In the genomic region with DNA sequence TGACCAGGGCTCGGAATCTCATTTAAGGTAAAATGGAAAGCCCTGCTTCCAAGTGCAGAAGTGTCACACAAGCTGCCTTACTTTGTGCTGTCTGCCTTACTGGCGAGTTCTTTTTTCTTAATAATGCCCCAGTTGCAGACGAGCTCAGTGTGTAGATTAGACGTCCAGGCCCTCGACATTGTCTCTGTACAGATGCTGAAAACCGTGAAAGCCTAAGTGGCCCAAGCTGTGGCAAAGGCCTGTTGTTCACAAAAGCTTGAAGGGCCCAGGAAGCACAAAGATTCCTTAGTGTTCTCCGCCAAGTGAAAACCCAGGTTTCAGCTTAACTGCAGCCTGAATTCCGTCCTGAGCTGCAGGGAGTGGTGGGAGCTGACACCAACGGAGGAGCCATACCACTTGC, we compare ENCODE assay signal across 21 mouse cellular contexts. TPM values are rescaled to one million over a fixed set of nuclear protein-coding genes. Genes with fewer than 3 reads are reported as not detected.
DNase-seq lines count a peak whose midpoint lies in the region; ATAC-seq lines count a peak whose summit lies in the region.
"Had no signal": no experiment of that assay in that cellular context is flagged by ENCODE, and none has a peak within 500 bp of the region (broad histone marks: within the 10 kb centered on the region; RNA-seq: fewer than 3 reads in every experiment).

No protein-coding gene starts in this region.

- H3K27me3 ChIP-seq in neural tube, embryonic 13.5 days = no peaks in the 10 kb centered on the region
- H3K27me3 ChIP-seq in hindbrain, embryonic 12.5 days = no peaks in the 10 kb centered on the region
- no peaks in the 10 kb centered on the region for H3K27me3 ChIP-seq in midbrain, embryonic 13.5 days
- H3K27me3 ChIP-seq: stomach, embryonic 15.5 days had no signal

- no peak for ATAC-seq in neural tube, embryonic 13.5 days (ENCODE audit: low read depth)
- ATAC-seq in hindbrain, embryonic 12.5 days (ENCODE audit: low FRiP score) = no peak
- ATAC-seq in midbrain, embryonic 13.5 days = no peak
- no peak for ATAC-seq in megakaryocyte progenitor cell, adult 5-6 weeks (replicated peaks; ENCODE audit: poor library complexity)

- peak overlapping the region; percentile 15 for H3K27ac ChIP-seq in neural tube, embryonic 13.5 days (replicated peaks)
- H3K27ac ChIP-seq in hindbrain, embryonic 12.5 days = peak overlapping the region; percentile 52; the same call in 1 of the 2 replicates
- peak overlapping the region; percentile 76 for H3K27ac ChIP-seq in midbrain, embryonic 13.5 days
- H3K27ac ChIP-seq: left cerebral cortex, adult 2 months; limb, embryonic 12.5 days; liver, embryonic 14.5 days; stomach, embryonic 15.5 days had no signal

- intact Hi-C loops in heart, postnatal 36 days (cut with DNase I) = no loop called here

- H3K4me1 ChIP-seq in neural tube, embryonic 13.5 days (replicated peaks) = peaks cover 45% of the 10 kb centered on the region
- peaks cover 41% of the 10 kb centered on the region for H3K4me1 ChIP-seq in hindbrain, embryonic 12.5 days
- H3K4me1 ChIP-seq in midbrain, embryonic 13.5 days (replicated peaks) = peaks cover 49% of the 10 kb centered on the region
- H3K4me1 ChIP-seq: stomach, embryonic 15.5 days had no signal

- no peak overlapping the region for H3K9ac ChIP-seq in neural tube, embryonic 13.5 days
- H3K9ac ChIP-seq in hindbrain, embryonic 12.5 days = no peak overlapping the region
- H3K9ac ChIP-seq in midbrain, embryonic 13.5 days (replicated peaks) = no peak overlapping the region
- H3K9ac ChIP-seq: heart, embryonic 12.5 days; limb, embryonic 12.5 days; liver, embryonic 14.5 days; stomach, embryonic 15.5 days had no signal

- H3K4me2 ChIP-seq in neural tube, embryonic 13.5 days = no peak overlapping the region
- H3K4me2 ChIP-seq in hindbrain, embryonic 12.5 days (replicated peaks) = no peak overlapping the region
- H3K4me2 ChIP-seq in midbrain, embryonic 13.5 days (replicated peaks) = no peak overlapping the region
- H3K4me2 ChIP-seq: heart, embryonic 12.5 days; limb, embryonic 12.5 days; stomach, embryonic 15.5 days had no signal

- no peak overlapping the region for H3K4me3 ChIP-seq in neural tube, embryonic 13.5 days
- no peak overlapping the region for H3K4me3 ChIP-seq in hindbrain, embryonic 12.5 days
- H3K4me3 ChIP-seq in midbrain, embryonic 13.5 days (replicated peaks) = no peak overlapping the region
- H3K4me3 ChIP-seq: heart, embryonic 12.5 days; left cerebral cortex, adult 2 months; limb, embryonic 12.5 days; stomach, embryonic 15.5 days had no signal

- 30% methylated on average over 9 of the region's 9 CpGs for WGBS in neural tube, embryonic 13.5 days
- WGBS in hindbrain, embryonic 12.5 days = 32% methylated on average over 9 of the region's 9 CpGs
- 11% methylated on average over 9 of the region's 9 CpGs for WGBS in midbrain, embryonic 13.5 days

- no peaks in the 10 kb centered on the region for H3K36me3 ChIP-seq in neural tube, embryonic 13.5 days
- no peaks in the 10 kb centered on the region for H3K36me3 ChIP-seq in hindbrain, embryonic 12.5 days
- H3K36me3 ChIP-seq in midbrain, embryonic 13.5 days = peaks cover 4% of the 10 kb centered on the region; the same call in 1 of the 2 replicates
- H3K36me3 ChIP-seq: heart, embryonic 12.5 days; limb, embryonic 12.5 days; stomach, embryonic 15.5 days had no signal

- no peaks in the 10 kb centered on the region for H3K9me3 ChIP-seq in neural tube, embryonic 13.5 days
- no peaks in the 10 kb centered on the region for H3K9me3 ChIP-seq in hindbrain, embryonic 12.5 days (replicated peaks)
- H3K9me3 ChIP-seq in midbrain, embryonic 13.5 days = no peaks in the 10 kb centered on the region
- H3K9me3 ChIP-seq: heart, embryonic 12.5 days; limb, embryonic 12.5 days; stomach, embryonic 15.5 days had no signal

- no peak for DNase-seq in neural tube, embryonic 10.5 days (ENCODE audit: extremely low spot score, low spot score)
- no peak for DNase-seq in kidney, adult 18-20 months
- no peak for DNase-seq in heart, postnatal 36 days
- no peak for DNase-seq in cerebellum, adult 9-10 months
- DNase-seq: kidney, adult 2 months; kidney, postnatal 36 days; lung, postnatal 14 days; right cerebral cortex, adult 18-20 months; spleen, adult 18-20 months had no signal

RNA-seq across cellular contexts. Expression of a gene that starts 15.0 kb away (rescaled TPM):
- polyA plus RNA-seq in neural tube, embryonic 13.5 days (2015; fragmentation: Nextera tagmentation; extraction: Ambion mirVana) = not detected in 2 replicates
- polyA plus RNA-seq in hindbrain, embryonic 12.5 days (2016; fragmentation: Nextera tagmentation; extraction: Ambion mirVana) = 0.27 TPM in 1 of 2 replicates, not detected in the other
- polyA plus RNA-seq in midbrain, embryonic 13.5 days (2015; fragmentation: Nextera tagmentation; extraction: Ambion mirVana) = 0.48 TPM in 1 of 2 replicates, not detected in the other
- not detected in 2 replicates for total RNA-seq in megakaryocyte progenitor cell, adult 5-6 weeks (2015)
- not detected in 2 replicates for total RNA-seq in megakaryocyte progenitor cell, adult 5-6 weeks (2017)
- not detected for total RNA-seq in heart, postnatal 36 days (2021)
- total RNA-seq: gastrocnemius, postnatal 4 days; hematopoietic stem cell, adult 5-6 weeks; left cerebral cortex, adult 2 months; neutrophil, adult 5-6 weeks had no signal
- polyA plus RNA-seq: limb, embryonic 12.5 days; liver, embryonic 14.5 days; stomach, embryonic 15.5 days had no signal

RNA-seq across cellular contexts. Expression of a gene that starts 26.2 kb away (rescaled TPM):
- polyA plus RNA-seq in neural tube, embryonic 13.5 days (2015; fragmentation: Nextera tagmentation; extraction: Ambion mirVana) = 31.3 and 35.1 TPM in 2 replicates
- polyA plus RNA-seq in hindbrain, embryonic 12.5 days (2016; fragmentation: Nextera tagmentation; extraction: Ambion mirVana) = 11.8 and 12.4 TPM in 2 replicates
- polyA plus RNA-seq in midbrain, embryonic 13.5 days (2015; fragmentation: Nextera tagmentation; extraction: Ambion mirVana) = 19.2 and 22.1 TPM in 2 replicates
- not detected in 2 replicates for total RNA-seq in megakaryocyte progenitor cell, adult 5-6 weeks (2015)
- total RNA-seq in megakaryocyte progenitor cell, adult 5-6 weeks (2017) = not detected in 2 replicates
- total RNA-seq in heart, postnatal 36 days (2021) = 1 to 10 TPM; 2.9 to 4.2 TPM
- total RNA-seq: hematopoietic stem cell, adult 5-6 weeks; neutrophil, adult 5-6 weeks had no signal

Comparison
In these comparisons a context has a peak if more than half of its experiments do, and no peak if none do; other contexts are left out.
1. H3K27ac ChIP-seq: peak in every context shown above with its lines; median percentile 76 in midbrain, embryonic 13.5 days; 52 in hindbrain, embryonic 12.5 days; 15 in neural tube, embryonic 13.5 days.